Mouse (Mus musculus) liver, embryonic 16.5 days (tissue): ENCODE measurements around the gene Islr2. TPM values are rescaled to one million over a fixed set of nuclear protein-coding genes. Genes with fewer than 3 reads are reported as not detected.

Experiments used
- ATAC-seq: fragments of 200-750 bp; cut with Nextera tagmentation; 2 replicates; pipeline ENCODE4 v1.8.0; 2017; ENCODE audit warnings: low read depth, mild to moderate bottlenecking, moderate number of reproducible peaks, moderate library complexity
- H3K27ac ChIP-seq: fragments of 300-500 bp; sonication (generic); 2 replicates; pipeline ENCODE4 v1.5.1; 2014; ENCODE audit warnings: mild to moderate bottlenecking, low read length
- H3K27me3 ChIP-seq: fragments of 300-500 bp; sonication (generic); 2 replicates; pipeline ENCODE4 v1.6.1; 2014; ENCODE audit warnings: low read depth, low read length, mixed read lengths; ENCODE audit not compliant: control insufficient read depth, insufficient read depth
- H3K36me3 ChIP-seq: fragments of 300-500 bp; sonication (generic); 2 replicates; pipeline ENCODE4 v1.6.1; 2014; ENCODE audit warnings: mild to moderate bottlenecking; ENCODE audit not compliant: control insufficient read depth, insufficient read depth
- H3K4me1 ChIP-seq: fragments of 300-500 bp; sonication (generic); 2 replicates; pipeline ENCODE4 v1.6.1; 2014; ENCODE audit warnings: low read depth, low read length, mixed read lengths; ENCODE audit not compliant: control insufficient read depth
- H3K4me2 ChIP-seq: fragments of 300-500 bp; sonication (generic); 2 replicates; pipeline ENCODE4 v1.6.1; 2014; ENCODE audit warnings: low read depth, low read length, mixed read lengths
- H3K4me3 ChIP-seq: fragments of 300-500 bp; sonication (generic); 2 replicates; pipeline ENCODE4 v1.5.1; 2014; ENCODE audit warnings: low read depth, mild to moderate bottlenecking, low read length
- H3K9ac ChIP-seq: fragments of 300-500 bp; sonication (generic); 2 replicates; pipeline ENCODE4 v1.6.1; 2014; ENCODE audit warnings: low read depth, low read length
- H3K9me3 ChIP-seq: fragments of 300-500 bp; sonication (generic); replicated peaks from 2 replicates; pipeline ENCODE4 v1.6.1; 2016; ENCODE audit warnings: low read length; ENCODE audit not compliant: control insufficient read depth
- WGBS: fragments of 180-500 bp; shearing (Covaris S2); extraction: QIAGEN DNeasy Blood & Tissue Kit; methylation state at CpG from one replicate; pipeline ENCODE4 v1.1.7; 2014; ENCODE audit not compliant: insufficient replicate concordance; 5-methylcytosine and 5-hydroxymethylcytosine counted together
- polyA plus RNA-seq: library from polyadenylated mRNA; unstranded; fragments of >200 nt; fragmentation: Nextera tagmentation; extraction: Ambion mirVana; gene quantifications from 2 replicates; pipeline ENCODE4 v1.2.1, GENCODE M21; 2015

The Islr2 gene
- polyA plus RNA-seq, 1 experiment from 2014 or later = not detected

DNA sequence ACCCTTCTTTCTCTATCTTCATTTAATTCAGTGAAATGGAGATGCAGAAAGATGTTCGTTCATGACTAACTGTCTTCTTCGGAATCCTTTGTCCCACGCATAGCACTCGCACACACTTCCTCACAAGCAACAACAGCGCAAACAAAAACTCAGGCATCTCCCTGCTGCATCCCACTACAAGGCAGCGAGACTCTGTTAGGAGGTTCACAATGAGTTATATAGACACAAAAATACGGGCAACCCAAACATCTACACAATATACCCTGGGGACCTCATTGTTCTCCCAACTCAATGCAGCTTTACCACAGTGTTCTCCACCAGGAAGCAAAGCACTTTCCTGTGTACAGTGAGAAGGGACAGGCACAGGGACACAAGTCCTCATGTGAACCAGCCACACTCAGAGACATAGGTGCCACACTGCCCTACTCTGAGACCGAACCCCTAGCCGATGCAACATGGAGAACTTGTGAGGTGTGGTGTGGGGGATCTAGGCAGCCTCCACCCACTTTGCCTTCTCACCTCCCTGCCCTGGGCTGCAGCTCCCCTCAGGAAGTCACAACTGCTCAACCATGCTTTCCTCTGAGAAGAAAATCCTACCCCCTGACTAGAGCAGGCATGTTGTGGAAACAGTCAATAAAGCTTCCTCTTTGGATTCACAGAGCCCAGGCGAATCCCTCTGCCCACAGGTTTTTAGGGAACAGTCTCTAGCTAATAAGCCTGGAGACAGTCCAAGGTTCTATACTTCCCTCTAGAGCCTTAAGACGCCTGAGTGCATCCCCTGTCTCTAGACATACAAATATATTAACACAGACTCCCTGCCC lies 3.6 kb downstream of the Islr2 start:
- H3K27me3 ChIP-seq = peaks cover 98% of the 10 kb centered on the region
- H3K9me3 ChIP-seq = no peaks in the 10 kb centered on the region
- peaks cover 4% of the 10 kb centered on the region for H3K4me1 ChIP-seq
- H3K4me2 ChIP-seq = no peak overlapping the region
- no peak overlapping the region for H3K9ac ChIP-seq
- no peak overlapping the region for H3K27ac ChIP-seq
- no peak overlapping the region for H3K4me3 ChIP-seq
- no peaks in the 10 kb centered on the region for H3K36me3 ChIP-seq
- 10% methylated on average over 11 of the region's 11 CpGs for WGBS
- ATAC-seq = no peak

DNA sequence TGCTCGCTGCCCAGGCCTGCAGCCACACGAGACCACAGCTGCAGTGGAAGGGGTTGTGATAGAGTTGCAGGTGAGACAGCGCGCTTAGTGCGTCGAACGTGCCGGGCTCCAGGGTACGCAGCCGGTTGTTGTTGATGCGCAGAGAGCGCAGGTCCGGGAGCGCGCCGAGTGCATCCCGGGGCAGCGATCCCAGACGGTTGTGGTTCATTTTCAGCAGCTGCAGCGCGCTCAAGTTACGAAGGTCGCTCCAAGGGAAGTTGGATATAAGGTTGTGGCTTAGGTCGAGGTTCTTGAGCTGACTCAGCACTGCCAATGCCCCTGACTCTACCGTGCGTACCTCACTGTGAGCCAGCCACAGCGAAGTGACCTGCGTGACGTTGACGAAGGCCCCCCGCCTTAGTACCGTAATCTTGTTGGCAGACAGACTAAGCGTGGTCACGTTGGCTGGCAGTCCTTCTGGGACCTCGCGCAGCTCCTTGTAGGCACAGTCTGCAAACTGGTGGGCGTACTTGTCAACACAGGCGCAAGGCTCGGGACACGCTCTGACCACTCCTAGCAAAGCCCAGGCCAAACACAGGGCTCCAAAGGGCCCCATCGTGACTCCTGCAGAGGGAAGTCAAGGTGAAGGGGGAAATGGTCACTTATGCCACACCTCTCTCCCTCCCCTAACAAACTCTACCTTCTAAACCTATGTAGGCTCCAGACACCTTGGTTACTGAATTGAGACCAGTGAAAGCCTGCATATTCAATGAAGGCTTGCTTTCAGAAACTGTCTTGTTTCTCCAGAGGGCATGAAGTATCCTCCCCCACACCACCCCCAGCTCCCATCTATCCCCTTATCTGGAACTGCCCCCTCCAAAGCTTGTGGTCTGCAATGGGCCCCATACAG lies 4.5 kb downstream of the Islr2 start:
- Histone ChIP-seq H3K27me3 (peaks cover 100% of the 10 kb centered on the region), H3K4me2 (no peak overlapping the region), H3K4me3 (no peak overlapping the region), H3K36me3 (no peaks in the 10 kb centered on the region), H3K9ac (no peak overlapping the region), H3K27ac (no peak overlapping the region), H3K9me3 (no peaks in the 10 kb centered on the region), H3K4me1 (peaks cover 4% of the 10 kb centered on the region)
- ATAC-seq = no peak
- WGBS = 1% methylated on average over 41 of the region's 41 CpGs

- Histone ChIP-seq H3K36me3 (no peaks in the 10 kb centered on the region), H3K27me3 (peaks cover 94% of the 10 kb centered on the region), H3K9me3 (no peaks in the 10 kb centered on the region), H3K9ac (no peak overlapping the region), H3K4me2 (no peak overlapping the region), H3K27ac (no peak overlapping the region), H3K4me3 (no peak overlapping the region), H3K4me1 (peaks cover 2% of the 10 kb centered on the region)
- ATAC-seq = no peak
- WGBS = 5% methylated on average over 38 of the region's 38 CpGs
These were observed 5.2 kb downstream of the Islr2 start for GRCm38 (mm10) chr9:58198801-58199371.

GRCm38 (mm10) chr9:58197781-58198701 lies 6.1 kb downstream of the Islr2 start:
- H3K9ac ChIP-seq = no peak overlapping the region
- H3K4me2 ChIP-seq = no peak overlapping the region
- H3K36me3 ChIP-seq = no peaks in the 10 kb centered on the region
- no peak overlapping the region for H3K27ac ChIP-seq
- no peak overlapping the region for H3K4me3 ChIP-seq
- ATAC-seq = no peak
- peaks cover 86% of the 10 kb centered on the region for H3K27me3 ChIP-seq
- WGBS = 2% methylated on average over 58 of the region's 58 CpGs
- H3K4me1 ChIP-seq = no peaks in the 10 kb centered on the region; the same call in 1 of the 2 replicates
- H3K9me3 ChIP-seq = no peaks in the 10 kb centered on the region

DNA sequence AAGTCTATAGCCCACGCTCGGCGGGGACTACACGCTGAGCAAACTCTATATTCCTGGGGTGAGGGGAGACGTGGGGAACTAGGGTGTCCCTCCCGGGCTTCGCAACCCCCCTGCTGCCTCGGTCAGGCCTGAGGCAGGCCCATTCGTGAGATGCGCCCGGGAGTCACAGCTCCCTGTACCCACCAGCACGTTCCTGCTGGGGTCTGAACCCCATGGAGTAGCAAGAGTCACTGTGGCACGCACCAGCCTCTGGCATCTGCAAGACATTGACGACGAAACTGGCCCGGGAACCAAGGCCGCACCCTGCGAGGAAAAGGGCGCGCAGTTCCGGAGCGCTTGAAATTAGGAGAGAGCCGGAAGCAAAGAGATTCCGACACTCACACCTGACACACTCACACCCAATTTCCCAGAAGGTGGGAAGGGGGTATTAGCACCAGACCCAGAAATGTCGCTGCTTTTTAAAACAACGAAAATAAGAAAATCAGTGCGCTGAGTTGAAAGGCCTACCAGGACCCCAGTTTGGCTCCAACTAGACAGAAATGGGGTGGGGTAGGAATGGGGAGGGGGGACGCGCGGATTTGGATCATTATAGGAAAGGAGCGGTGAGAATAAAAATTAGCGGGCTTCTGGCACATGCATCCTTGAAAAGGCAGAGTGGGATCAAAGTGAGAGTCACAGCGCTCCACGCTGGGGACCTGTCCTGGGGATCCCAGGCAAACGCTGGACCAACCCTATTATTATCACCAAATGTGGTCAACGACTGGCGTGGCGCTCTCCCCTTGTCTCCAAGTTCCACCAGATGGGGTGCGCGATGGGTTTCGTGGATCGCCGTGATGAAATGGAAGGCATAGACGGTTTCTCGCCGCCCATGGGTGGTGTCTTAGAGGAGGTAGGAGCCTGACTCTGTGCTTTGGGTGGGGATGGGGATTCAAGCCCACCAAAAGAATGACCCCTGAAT lies 7.2 kb downstream of the Islr2 start:
- H3K4me3 ChIP-seq = no peak overlapping the region

DNA sequence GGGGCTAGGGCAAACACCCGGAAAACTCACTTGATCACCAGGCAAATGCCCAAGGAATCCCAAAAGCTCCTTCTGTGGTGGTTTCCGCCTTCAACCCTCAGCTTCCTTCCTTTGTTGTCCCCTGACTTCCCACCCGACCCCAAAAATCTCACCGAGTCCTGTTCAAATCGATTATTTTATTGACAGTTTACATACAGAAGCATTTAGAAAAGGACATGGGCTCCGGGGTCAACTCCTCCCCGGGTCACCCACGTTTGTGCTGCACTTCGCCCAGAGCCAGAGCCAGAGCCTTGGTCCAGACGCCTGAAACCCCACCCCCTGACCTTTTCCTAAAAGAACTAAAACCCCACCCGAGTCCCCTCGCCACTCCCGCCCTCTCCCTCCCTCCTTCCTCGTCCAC lies 8.0 kb downstream of the Islr2 start:
- H3K9ac ChIP-seq = no peak overlapping the region
- H3K27ac ChIP-seq = no peak overlapping the region
- H3K27me3 ChIP-seq = peaks cover 67% of the 10 kb centered on the region
- no peak overlapping the region for H3K4me3 ChIP-seq
- H3K4me1 ChIP-seq = no peaks in the 10 kb centered on the region; the same call in 1 of the 2 replicates
- no peaks in the 10 kb centered on the region for H3K9me3 ChIP-seq
- ATAC-seq = no peak
- H3K4me2 ChIP-seq = no peak overlapping the region
- H3K36me3 ChIP-seq = no peaks in the 10 kb centered on the region
- 3% methylated on average over 14 of the region's 14 CpGs for whole genome bisulfite sequencing

More for the DNA sequence above, 7.2 kb downstream of the Islr2 start:
- H3K36me3 ChIP-seq = no peaks in the 10 kb centered on the region
- H3K27ac ChIP-seq = no peak overlapping the region
- 5% methylated on average over 46 of the region's 46 CpGs for WGBS
- no peak overlapping the region for H3K9ac ChIP-seq
- peaks cover 74% of the 10 kb centered on the region for H3K27me3 ChIP-seq
- no peaks in the 10 kb centered on the region; the same call in 1 of the 2 replicates for H3K4me1 ChIP-seq
- no peak overlapping the region for H3K4me2 ChIP-seq
- no peaks in the 10 kb centered on the region for H3K9me3 ChIP-seq
- ATAC-seq = no peak

- WGBS = 8% methylated on average over 1 of the region's 1 CpGs
These were observed 8.4 kb downstream of the Islr2 start for GRCm38 (mm10) chr9:58195671-58196070.

More at GRCm38 (mm10) chr9:58195671-58196070, 8.4 kb downstream of the Islr2 start:
- H3K4me1 ChIP-seq = no peaks in the 10 kb centered on the region; the same call in 1 of the 2 replicates
- no peak for ATAC-seq
- H3K9me3 ChIP-seq = no peaks in the 10 kb centered on the region
- H3K4me3 ChIP-seq = no peak overlapping the region
- peaks cover 62% of the 10 kb centered on the region for H3K27me3 ChIP-seq
- no peak overlapping the region for H3K9ac ChIP-seq
- no peak overlapping the region for H3K4me2 ChIP-seq
- no peaks in the 10 kb centered on the region for H3K36me3 ChIP-seq
- no peak overlapping the region for H3K27ac ChIP-seq
